14 mouse cellular contexts compared by ENCODE assay signal in genomic region chr14:61893786-61894185, GRCm38 (mm10).
"Had no signal": no experiment of that assay in that cellular context is flagged by ENCODE, and none has a peak within 500 bp of the region (broad histone marks: within the 10 kb centered on the region; RNA-seq: fewer than 3 reads in every experiment).

No protein-coding gene starts in this region.

- H3K9ac ChIP-seq: liver, embryonic 12.5 days; liver, embryonic 14.5 days; lung, embryonic 15.5 days; midbrain, embryonic 12.5 days; neural tube, embryonic 12.5 days; stomach, embryonic 15.5 days had no signal

- H3K9me3 ChIP-seq: liver, embryonic 12.5 days; lung, embryonic 15.5 days; midbrain, embryonic 10.5 days; midbrain, embryonic 12.5 days; neural tube, embryonic 12.5 days; stomach, embryonic 15.5 days had no signal

- H3K27ac ChIP-seq: liver, embryonic 12.5 days; liver, embryonic 14.5 days; lung, embryonic 15.5 days; midbrain, embryonic 10.5 days; midbrain, embryonic 12.5 days; neural tube, embryonic 12.5 days; stomach, embryonic 15.5 days; stomach, postnatal 0 days had no signal

- H3K4me3 ChIP-seq: liver, embryonic 12.5 days; lung, embryonic 15.5 days; midbrain, embryonic 10.5 days; midbrain, embryonic 12.5 days; neural tube, embryonic 12.5 days; stomach, embryonic 15.5 days had no signal

- DNase-seq: midbrain, embryonic 14.5 days; right cerebral cortex, postnatal 14 days; thymus, adult 2 months; thymus, postnatal 25 days; thymus, postnatal 4 days had no signal

- ATAC-seq: liver, embryonic 12.5 days; midbrain, embryonic 16.5 days had no signal

- H3K27me3 ChIP-seq: liver, embryonic 12.5 days; lung, embryonic 15.5 days; midbrain, embryonic 12.5 days; neural tube, embryonic 12.5 days; stomach, embryonic 15.5 days had no signal

- H3K4me2 ChIP-seq: liver, embryonic 12.5 days; lung, embryonic 15.5 days; midbrain, embryonic 12.5 days; neural tube, embryonic 12.5 days; stomach, embryonic 15.5 days had no signal

- H3K36me3 ChIP-seq: liver, embryonic 12.5 days; lung, embryonic 15.5 days; midbrain, embryonic 10.5 days; midbrain, embryonic 12.5 days; neural tube, embryonic 12.5 days; stomach, embryonic 15.5 days had no signal

- H3K4me1 ChIP-seq: liver, embryonic 12.5 days; lung, embryonic 15.5 days; midbrain, embryonic 10.5 days; midbrain, embryonic 12.5 days; neural tube, embryonic 12.5 days; stomach, embryonic 15.5 days had no signal
